Mouse (Mus musculus) hindbrain, embryonic 14.5 days (tissue): ENCODE measurements at regions not wholly inside any gene's neighbourhood (a gene's known extent, or its start where the extent isn't known, plus 50 kb on each side); places are given as distances from the start of the nearest gene placed in this dataset.

Experiments used
- ATAC-seq: fragments of 200-750 bp; cut with Nextera tagmentation; 2 replicates; pipeline ENCODE4 v1.8.0; 2017; ENCODE audit warnings: moderate number of reproducible peaks, mild to moderate bottlenecking, moderate TSS enrichment, moderate library complexity; ENCODE audit not compliant: low FRiP score
- DNase-seq: peaks from one replicate; pipeline ENCODE4 v3.0.0-alpha.2; 2015; ENCODE audit warnings: low spot score
- H3K27ac ChIP-seq: fragments of 300-500 bp; sonication (generic); 2 replicates; pipeline ENCODE4 v1.5.1; 2014; ENCODE audit warnings: mild to moderate bottlenecking, moderate library complexity
- H3K27me3 ChIP-seq: fragments of 300-500 bp; sonication (generic); 2 replicates; pipeline ENCODE4 v1.6.1; 2014; ENCODE audit warnings: mild to moderate bottlenecking, low read length, mixed read lengths; ENCODE audit not compliant: control insufficient read depth, insufficient read depth
- H3K36me3 ChIP-seq: fragments of 300-500 bp; sonication (generic); replicated peaks from 2 replicates; pipeline ENCODE4 v1.6.1; 2014; ENCODE audit not compliant: control insufficient read depth, insufficient read depth
- H3K4me1 ChIP-seq: fragments of 300-500 bp; sonication (generic); replicated peaks from 2 replicates; pipeline ENCODE4 v1.6.1; 2014; ENCODE audit warnings: antibody characterized with exemption, low read length, mixed read lengths; ENCODE audit not compliant: control insufficient read depth, insufficient read depth
- H3K4me2 ChIP-seq: fragments of 300-500 bp; sonication (generic); replicated peaks from 2 replicates; pipeline ENCODE4 v1.6.1; 2014; ENCODE audit warnings: mild to moderate bottlenecking, moderate library complexity
- H3K4me3 ChIP-seq: fragments of 300-500 bp; sonication (generic); replicated peaks from 2 replicates; pipeline ENCODE4 v1.5.1; 2014; ENCODE audit warnings: mild to moderate bottlenecking, low read length
- H3K9ac ChIP-seq: fragments of 300-500 bp; sonication (generic); 2 replicates; pipeline ENCODE4 v1.6.1; 2014
- H3K9me3 ChIP-seq: fragments of 300-500 bp; sonication (generic); 2 replicates; pipeline ENCODE4 v1.6.1; 2016; ENCODE audit warnings: low read length; ENCODE audit not compliant: control insufficient read depth
- WGBS: fragments of 180-500 bp; shearing (Covaris S2); extraction: QIAGEN DNeasy Blood & Tissue Kit; methylation state at CpG from one replicate; pipeline ENCODE4 v1.1.7; 2014; 5-methylcytosine and 5-hydroxymethylcytosine counted together

GRCm38 (mm10) chr16:5371175-5371893 is 115.6 kb upstream of the Eef2kmt start:
- no peak for DNase-seq
- no peak overlapping the region for H3K4me2 ChIP-seq
- no peak overlapping the region for H3K4me3 ChIP-seq
- ATAC-seq = no peak
- no peaks in the 10 kb centered on the region for H3K9me3 ChIP-seq
- H3K4me1 ChIP-seq = no peaks in the 10 kb centered on the region
- no peak overlapping the region for H3K27ac ChIP-seq
- H3K9ac ChIP-seq = no peak overlapping the region
- WGBS = 85% methylated on average over 4 of the region's 4 CpGs
- H3K27me3 ChIP-seq = no peaks in the 10 kb centered on the region
- H3K36me3 ChIP-seq = no peaks in the 10 kb centered on the region

GRCm38 (mm10) chr16:5370496-5370895 is 114.7 kb upstream of the Eef2kmt start:
- Histone ChIP-seq H3K27ac (no peak overlapping the region), H3K27me3 (no peaks in the 10 kb centered on the region), H3K4me1 (no peaks in the 10 kb centered on the region), H3K36me3 (no peaks in the 10 kb centered on the region), H3K4me2 (no peak overlapping the region), H3K9ac (no peak overlapping the region), H3K9me3 (no peaks in the 10 kb centered on the region), H3K4me3 (no peak overlapping the region)
- DNase-seq = no peak
- ATAC-seq = no peak

GRCm38 (mm10) chr16:5368897-5369558 is 113.2 kb upstream of the Eef2kmt start:
- ATAC-seq = no peak
- H3K4me1 ChIP-seq = no peaks in the 10 kb centered on the region
- no peak overlapping the region for H3K4me3 ChIP-seq
- no peak for DNase-seq
- H3K27ac ChIP-seq = no peak overlapping the region
- H3K27me3 ChIP-seq = no peaks in the 10 kb centered on the region
- 31% methylated on average over 7 of the region's 7 CpGs for WGBS
- no peak overlapping the region for H3K4me2 ChIP-seq
- no peaks in the 10 kb centered on the region for H3K9me3 ChIP-seq
- H3K9ac ChIP-seq = no peak overlapping the region
- H3K36me3 ChIP-seq = no peaks in the 10 kb centered on the region

- Histone ChIP-seq H3K27ac (no peak overlapping the region), H3K4me3 (no peak overlapping the region), H3K4me1 (no peaks in the 10 kb centered on the region), H3K9ac (no peak overlapping the region), H3K36me3 (no peaks in the 10 kb centered on the region), H3K4me2 (no peak overlapping the region), H3K9me3 (no peaks in the 10 kb centered on the region), H3K27me3 (no peaks in the 10 kb centered on the region)
- DNase-seq = no peak
- no peak for ATAC-seq
- 72% methylated on average over 8 of the region's 8 CpGs for WGBS
Observed at GRCm38 (mm10) chr16:5368357-5368756, 112.6 kb upstream of the Eef2kmt start.

- H3K27me3 ChIP-seq = no peaks in the 10 kb centered on the region
- H3K9ac ChIP-seq = no peak overlapping the region
- no peak overlapping the region for H3K4me2 ChIP-seq
- H3K27ac ChIP-seq = no peak overlapping the region
- no peaks in the 10 kb centered on the region for H3K36me3 ChIP-seq
- no peak overlapping the region for H3K4me3 ChIP-seq
- DNase-seq = no peak
- no peak for ATAC-seq
- H3K9me3 ChIP-seq = no peaks in the 10 kb centered on the region
- H3K4me1 ChIP-seq = no peaks in the 10 kb centered on the region
- WGBS = 85% methylated on average over 10 of the region's 10 CpGs
Observed at GRCm38 (mm10) chr16:5367581-5368119, 111.9 kb upstream of the Eef2kmt start.

- no peak overlapping the region for H3K4me3 ChIP-seq
- H3K4me1 ChIP-seq = no peaks in the 10 kb centered on the region
- H3K27me3 ChIP-seq = no peaks in the 10 kb centered on the region
- no peaks in the 10 kb centered on the region for H3K36me3 ChIP-seq
- H3K9me3 ChIP-seq = no peaks in the 10 kb centered on the region
- ATAC-seq = no peak
- no peak overlapping the region for H3K9ac ChIP-seq
- H3K4me2 ChIP-seq = no peak overlapping the region
- WGBS = 86% methylated on average over 3 of the region's 3 CpGs
- no peak overlapping the region for H3K27ac ChIP-seq
- DNase-seq = no peak
Observed at GRCm38 (mm10) chr16:5366021-5366420, 110.2 kb upstream of the Eef2kmt start.

GRCm38 (mm10) chr16:5363007-5363570 is 107.3 kb upstream of the Eef2kmt start:
- Histone ChIP-seq H3K4me1 (no peaks in the 10 kb centered on the region), H3K36me3 (no peaks in the 10 kb centered on the region), H3K9ac (no peak overlapping the region), H3K9me3 (no peaks in the 10 kb centered on the region), H3K27me3 (no peaks in the 10 kb centered on the region), H3K4me3 (no peak overlapping the region), H3K4me2 (no peak overlapping the region), H3K27ac (no peak overlapping the region)
- DNase-seq (no peak), ATAC-seq (no peak)
- WGBS = 77% methylated on average over 10 of the region's 10 CpGs

- H3K9me3 ChIP-seq = no peaks in the 10 kb centered on the region
- H3K36me3 ChIP-seq = no peaks in the 10 kb centered on the region
- no peaks in the 10 kb centered on the region for H3K27me3 ChIP-seq
- 85% methylated on average over 4 of the region's 4 CpGs for WGBS
- no peak overlapping the region for H3K9ac ChIP-seq
- no peak overlapping the region for H3K4me3 ChIP-seq
- DNase-seq (no peak), ATAC-seq (no peak)
- H3K27ac ChIP-seq = no peak overlapping the region
- no peaks in the 10 kb centered on the region for H3K4me1 ChIP-seq
- no peak overlapping the region for H3K4me2 ChIP-seq
Observed at GRCm38 (mm10) chr16:5359193-5359592, 103.4 kb upstream of the Eef2kmt start.

- no peak for DNase-seq
- Histone ChIP-seq H3K4me2 (no peak overlapping the region), H3K36me3 (no peaks in the 10 kb centered on the region), H3K4me1 (no peaks in the 10 kb centered on the region), H3K27ac (no peak overlapping the region), H3K4me3 (no peak overlapping the region), H3K27me3 (no peaks in the 10 kb centered on the region), H3K9ac (no peak overlapping the region), H3K9me3 (no peaks in the 10 kb centered on the region)
- 75% methylated on average over 2 of the region's 2 CpGs for WGBS
- ATAC-seq = no peak
Observed at GRCm38 (mm10) chr16:5353881-5354280, 98.1 kb upstream of the Eef2kmt start.
